Mouse (Mus musculus): ENCODE measurements around the gene Phyhd1.

DNA sequence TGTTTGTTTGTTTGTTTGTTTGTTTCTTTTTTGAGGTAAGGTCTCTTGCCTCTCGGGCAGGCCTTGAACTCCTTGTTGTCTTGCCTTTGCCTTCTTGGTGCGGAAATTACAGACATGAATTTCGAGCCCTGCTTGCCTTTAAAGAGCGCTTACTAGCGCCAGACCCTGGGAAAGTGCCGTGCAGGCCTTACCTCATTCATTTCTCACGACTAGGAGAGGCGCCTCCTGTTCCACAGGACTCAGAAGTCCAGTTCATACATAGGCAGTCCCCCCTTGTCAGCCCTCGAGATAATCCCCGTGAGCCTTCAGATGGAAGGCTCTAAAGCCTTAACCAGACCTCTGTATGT lies 21.0 kb downstream of the Phyhd1 start:
- no peak for TF ChIP-seq MAX (IDR thresholded peaks at IDR 0.05; ENCODE audit: low read length)
- no peak for TF ChIP-seq HCFC1 (IDR thresholded peaks at IDR 0.05; ENCODE audit: low read depth, low read length)
- TF ChIP-seq NRF1 (IDR thresholded peaks at IDR 0.05; ENCODE audit: insufficient read depth, low read depth, low read length, poor library complexity, severe bottlenecking): no peak
- TF ChIP-seq BHLHE40 (IDR thresholded peaks at IDR 0.05; ENCODE audit: borderline replicate concordance, low read depth, low read length): no peak

All from MEL (cell line).